Mouse (Mus musculus): ENCODE measurements around the gene Ajap1.

- TF ChIP-seq TAL1 (IDR thresholded peaks at IDR 0.05; ENCODE audit: low read length) (no peak), GATA1 (IDR thresholded peaks at IDR 0.05; ENCODE audit: low read length) (no peak)
Measured at GRCm38 (mm10) chr4:153515786-153516185, 33.2 kb upstream of the Ajap1 start.
